Mouse (Mus musculus) small intestine, adult 2 months (tissue): ENCODE measurements around the gene Dcaf17.
A peak's percentile ranks its signal among the peaks of the same experiment; 100 is the strongest.

ENCODE experiments used
- CTCF ChIP-seq: fragments of 200-500 bp; IDR thresholded peaks from 2 replicates; pipeline ENCODE4 v1.5.1; 2012; ENCODE audit warnings: low read depth, mild to moderate bottlenecking, control low read depth, inconsistent platforms, low read length, moderate library complexity, mixed read lengths; ENCODE audit not compliant: insufficient replicate concordance, insufficient read length; ENCODE audit errors: extremely low read depth
- POLR2A ChIP-seq: fragments of 200-500 bp; IDR thresholded peaks from 2 replicates; pipeline ENCODE4 v1.6.1; 2012; ENCODE audit warnings: low read depth, mild to moderate bottlenecking, control low read depth, inconsistent platforms, low read length, moderate library complexity

DNA sequence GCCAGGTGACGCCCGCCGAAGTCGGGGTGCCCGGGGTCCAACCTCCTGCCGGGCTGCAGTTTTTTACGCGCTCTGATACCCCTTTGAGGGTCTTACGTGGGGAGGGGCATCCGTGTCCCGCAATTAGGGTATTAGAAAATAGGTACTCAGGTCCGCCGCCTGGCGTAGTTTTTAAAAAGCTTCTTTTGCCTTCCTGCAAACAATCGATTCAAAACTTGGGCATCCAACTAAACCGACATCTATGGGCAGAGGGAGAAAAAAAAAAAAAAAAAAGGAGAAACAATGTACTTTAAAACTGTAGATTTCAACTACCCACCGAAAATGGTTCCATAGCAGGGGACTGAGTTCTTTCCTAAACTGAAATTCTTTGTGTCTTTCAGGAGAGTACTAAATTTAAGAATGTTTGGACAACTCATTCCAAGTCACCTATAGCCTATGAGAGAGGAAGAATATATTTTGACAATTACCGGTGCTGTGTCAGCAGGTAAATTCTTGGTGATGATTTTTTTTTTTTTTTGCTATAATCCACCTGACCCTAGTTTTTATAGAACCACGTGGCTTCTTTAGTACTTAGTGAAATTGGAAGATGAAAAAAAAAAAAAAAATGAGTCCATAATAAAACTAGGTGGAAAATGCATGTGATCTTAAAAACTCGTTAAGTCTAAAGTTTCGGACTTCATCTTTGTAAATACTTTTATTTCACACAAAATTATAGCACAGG lies 1.1 kb downstream of the Dcaf17 start:
- TF ChIP-seq CTCF (peak; percentile 15; the same call in 1 of the 2 replicates), POLR2A (no peak)
